Mouse (Mus musculus): Measurements from ENCODE around the gene Tex14. TPM values are rescaled to one million over a fixed set of nuclear protein-coding genes. Genes with fewer than 3 reads are reported as not detected.
"Not testable (repeated sequence)": the region's sequence is repeated elsewhere in the genome, so short reads cannot be mapped to it uniquely, and the experiment has no call there.

Gene Tex14
- polyA plus RNA-seq, 1 experiment from 2014 or later, result 1.0 TPM

DNA sequence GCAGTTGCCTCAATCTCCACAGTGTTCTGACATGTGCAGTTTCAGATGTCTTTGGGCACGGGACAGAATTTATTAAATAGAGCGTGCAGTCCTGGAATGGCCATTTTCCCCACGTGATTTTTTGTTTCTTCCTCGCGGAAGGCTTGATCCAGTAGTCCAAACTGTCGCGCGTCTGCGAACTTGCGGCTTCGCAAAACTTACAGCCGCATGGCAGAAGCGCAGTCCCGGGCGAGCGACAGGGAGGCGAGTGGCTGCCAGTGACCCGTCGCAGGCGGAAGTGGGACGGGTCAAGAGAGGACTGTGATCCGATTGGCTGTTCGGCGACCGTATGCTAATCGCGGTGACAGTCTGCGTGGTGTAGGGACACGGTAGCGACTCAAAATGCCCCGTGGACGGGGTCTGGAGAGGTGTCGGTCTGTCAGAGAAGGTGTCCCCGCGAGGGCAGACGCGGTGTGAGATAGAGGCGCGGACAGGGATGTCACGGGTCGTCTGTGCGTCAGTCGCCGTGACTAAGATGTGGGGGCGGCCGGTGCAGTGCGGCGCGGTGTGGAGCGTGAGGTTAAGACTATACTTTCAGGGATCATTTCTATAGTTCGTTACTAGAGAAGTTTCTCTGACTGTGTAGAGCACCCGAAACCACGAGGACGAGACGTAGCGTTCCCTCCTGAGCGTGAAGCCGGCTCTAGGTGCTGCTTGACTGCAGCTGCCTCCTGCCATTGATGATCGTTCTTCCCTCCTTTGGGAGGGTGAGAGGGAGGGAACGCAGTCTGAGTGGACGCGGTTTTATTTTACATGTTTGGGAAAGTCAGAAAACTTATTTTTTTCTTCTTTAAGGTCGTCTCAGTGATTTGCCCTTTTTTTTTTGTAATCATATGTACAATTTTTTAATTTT lies 66.2 kb downstream of the Tex14 start:
- not testable (repeated sequence) for H3K9me3 ChIP-seq; H3K36me3 ChIP-seq; H3K4me1 ChIP-seq; H3K27ac ChIP-seq; H3K9ac ChIP-seq; H3K27me3 ChIP-seq (replicated peaks)
- ATAC-seq (ENCODE audit: low FRiP score, low read depth), result peak; percentile 99
- H3K4me3 ChIP-seq, result peak overlapping the region; percentile 5; the same call in 1 of the 2 replicates
- under 1% methylated on average over 29 of the region's 63 CpGs for whole genome bisulfite sequencing
- peak overlapping the region; percentile 57 for H3K4me2 ChIP-seq (replicated peaks)

DNA sequence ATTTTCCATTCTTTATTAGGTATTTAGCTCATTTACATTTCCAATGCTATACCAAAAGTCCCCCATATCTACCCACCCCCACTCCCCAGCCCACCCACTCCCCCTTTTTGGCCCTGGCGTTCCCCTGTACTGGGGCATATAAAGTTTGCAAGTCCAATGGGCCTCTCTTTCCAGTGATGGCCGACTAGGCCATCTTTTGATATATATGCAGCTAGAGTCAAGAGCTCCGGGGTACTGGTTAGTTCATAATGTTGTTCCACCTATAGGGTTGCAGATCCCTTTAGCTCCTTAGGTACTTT lies 66.8 kb downstream of the Tex14 start:
- H3K9ac ChIP-seq; H3K27me3 ChIP-seq (replicated peaks); H3K27ac ChIP-seq; H3K9me3 ChIP-seq; H3K4me2 ChIP-seq (replicated peaks); H3K4me3 ChIP-seq; H3K36me3 ChIP-seq; H3K4me1 ChIP-seq: not testable (repeated sequence)
- peak; percentile 46 for ATAC-seq (ENCODE audit: low FRiP score, low read depth)
- WGBS, result 7% methylated on average over 2 of the region's 3 CpGs

DNA sequence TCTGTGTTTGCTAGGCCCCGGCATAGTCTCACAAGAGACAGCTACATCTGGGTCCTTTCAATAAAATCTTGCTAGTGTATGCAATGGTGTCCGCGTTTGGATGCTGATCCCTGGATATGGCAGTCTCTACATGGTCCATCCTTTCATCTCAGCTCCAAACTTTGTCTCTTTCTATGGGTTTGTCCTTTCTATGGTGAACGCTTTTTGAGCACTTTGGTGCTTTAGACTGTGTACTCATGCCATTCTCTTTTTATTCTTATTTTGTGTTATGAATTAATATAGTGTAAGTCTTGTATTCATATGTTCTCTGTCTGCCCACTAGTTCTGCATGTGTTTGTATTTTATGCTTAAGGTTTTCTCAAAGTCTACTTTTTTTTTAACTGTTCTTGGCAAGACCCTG lies 67.2 kb downstream of the Tex14 start:
- H3K9me3 ChIP-seq; H3K4me3 ChIP-seq; H3K27ac ChIP-seq; H3K4me1 ChIP-seq; H3K4me2 ChIP-seq (replicated peaks); ATAC-seq (ENCODE audit: low FRiP score, low read depth); H3K36me3 ChIP-seq; H3K9ac ChIP-seq; H3K27me3 ChIP-seq (replicated peaks): not testable (repeated sequence)
- WGBS, result 31% methylated on average over 4 of the region's 4 CpGs

DNA sequence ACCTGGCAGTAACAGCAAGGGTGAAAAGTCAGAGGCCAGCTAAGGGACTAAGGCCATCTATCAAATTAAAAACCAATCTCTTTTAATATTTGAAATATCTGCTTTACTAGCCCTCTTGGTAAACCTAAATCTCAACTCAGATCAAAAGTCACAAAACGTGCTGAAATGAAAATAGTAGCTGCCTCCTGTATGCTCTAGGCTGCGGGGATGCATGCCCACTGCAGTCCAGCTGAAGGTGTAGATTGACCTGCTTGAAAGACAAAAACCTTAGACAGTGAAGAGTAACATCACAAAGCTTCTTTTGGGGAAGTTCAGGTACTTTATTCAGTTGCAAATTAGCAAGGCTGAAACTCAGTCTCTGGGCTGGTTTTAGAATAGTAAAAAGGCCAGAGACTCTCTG lies 74.3 kb downstream of the Tex14 start:
- H3K9me3 ChIP-seq; H3K9ac ChIP-seq; H3K36me3 ChIP-seq; H3K27me3 ChIP-seq (replicated peaks); H3K4me1 ChIP-seq; H3K4me2 ChIP-seq (replicated peaks); H3K27ac ChIP-seq; H3K4me3 ChIP-seq; ATAC-seq (ENCODE audit: low FRiP score, low read depth): not testable (repeated sequence)
- WGBS, result 74% methylated on average over 2 of the region's 2 CpGs

DNA sequence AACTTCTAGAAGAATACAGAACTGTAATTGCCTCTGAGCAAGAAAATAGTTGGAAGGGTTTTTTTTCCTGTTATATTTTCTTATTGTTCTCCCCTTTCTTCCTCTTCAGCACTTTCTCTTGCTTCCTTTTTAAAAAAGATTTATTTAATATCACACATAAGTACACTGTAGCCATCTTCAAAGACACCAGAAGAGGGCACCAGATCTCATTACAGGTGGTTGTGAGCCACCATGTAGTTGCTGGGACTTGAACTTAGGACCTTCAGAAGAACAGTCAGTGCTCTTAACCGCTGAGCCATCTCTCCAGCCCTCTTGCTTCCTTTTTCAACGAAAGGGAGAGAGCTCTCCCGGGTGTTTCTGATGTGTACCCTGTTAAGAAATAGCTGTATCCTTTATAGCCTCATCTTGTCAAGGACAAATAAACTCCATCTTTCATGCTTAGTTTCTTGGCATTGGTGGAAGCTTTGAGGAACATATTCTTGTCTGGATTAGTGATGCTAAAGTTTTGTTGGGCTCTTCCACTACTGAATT lies 79.0 kb downstream of the Tex14 start:
- Histone ChIP-seq H3K4me3 (no peak overlapping the region), H3K9me3 (no peaks in the 10 kb centered on the region), H3K36me3 (no peaks in the 10 kb centered on the region), H3K4me2 (replicated peaks) (no peak overlapping the region), H3K9ac (no peak overlapping the region), H3K4me1 (no peaks in the 10 kb centered on the region), H3K27ac (no peak overlapping the region), H3K27me3 (replicated peaks) (no peaks in the 10 kb centered on the region)
- no peak for ATAC-seq (ENCODE audit: low FRiP score, low read depth)
- WGBS, result 77% methylated on average over 3 of the region's 3 CpGs

DNA sequence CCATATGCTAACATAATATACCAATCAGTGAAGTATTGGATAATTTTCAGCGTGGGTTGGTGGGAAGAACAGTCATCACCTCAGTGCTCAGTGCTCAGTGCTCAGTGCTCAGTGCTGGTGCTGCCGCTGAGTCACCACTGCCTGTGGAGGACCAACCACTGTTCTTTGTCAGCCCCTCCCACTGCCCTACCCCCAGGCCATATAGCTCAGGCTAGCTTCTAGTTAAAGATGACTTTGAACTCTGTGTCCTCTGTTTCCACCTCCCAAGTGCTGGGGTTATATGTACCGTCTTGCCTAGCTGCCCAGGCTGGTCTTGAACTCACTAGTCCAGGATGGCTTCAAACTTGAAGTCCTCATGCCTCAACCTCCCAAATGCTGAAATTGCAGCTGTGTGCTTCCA lies 84.1 kb downstream of the Tex14 start:
- WGBS, result 86% methylated on average over 3 of the region's 3 CpGs
- H3K27me3 ChIP-seq (replicated peaks), result no peaks in the 10 kb centered on the region
- no peak for ATAC-seq (ENCODE audit: low FRiP score, low read depth)
- no peaks in the 10 kb centered on the region for H3K36me3 ChIP-seq
- H3K4me1 ChIP-seq, result no peaks in the 10 kb centered on the region
- H3K4me3 ChIP-seq, result no peak overlapping the region
- H3K9ac ChIP-seq, result no peak overlapping the region
- no peak overlapping the region for H3K4me2 ChIP-seq (replicated peaks)
- no peak overlapping the region for H3K27ac ChIP-seq
- no peaks in the 10 kb centered on the region for H3K9me3 ChIP-seq

DNA sequence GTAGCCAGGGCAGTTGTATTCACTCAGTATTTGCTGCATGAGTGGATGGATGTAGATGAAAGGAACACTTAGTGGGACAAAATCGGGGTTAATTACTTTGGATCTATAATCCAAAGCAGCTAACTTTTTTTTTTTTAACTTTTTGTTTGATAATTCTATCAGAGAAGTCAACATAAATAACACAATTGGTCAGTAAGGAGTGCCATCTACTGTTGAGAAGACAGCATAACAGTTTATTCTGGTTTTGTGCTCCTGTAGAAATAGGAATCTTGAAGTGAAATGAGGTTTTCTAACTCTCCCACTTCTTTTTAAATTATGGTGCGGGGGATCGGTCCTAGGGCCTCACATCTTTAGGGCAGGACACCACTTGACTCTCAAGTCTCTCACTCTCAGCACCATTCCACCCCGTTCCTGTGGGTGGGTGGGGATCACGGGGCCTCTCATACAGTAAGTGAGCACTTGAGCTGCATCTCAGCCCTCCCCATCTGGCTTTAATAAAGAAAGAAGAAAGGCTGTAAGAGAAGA lies 99.9 kb downstream of the Tex14 start:
- no peak overlapping the region for H3K27ac ChIP-seq
- ATAC-seq (ENCODE audit: low FRiP score, low read depth), result no peak
- no peak overlapping the region for H3K4me3 ChIP-seq
- H3K9me3 ChIP-seq, result no peaks in the 10 kb centered on the region
- no peaks in the 10 kb centered on the region for H3K36me3 ChIP-seq
- 68% methylated on average over 5 of the region's 5 CpGs for WGBS
- H3K4me1 ChIP-seq, result no peaks in the 10 kb centered on the region
- H3K4me2 ChIP-seq (replicated peaks), result no peak overlapping the region
- no peak overlapping the region for H3K9ac ChIP-seq
- no peaks in the 10 kb centered on the region for H3K27me3 ChIP-seq (replicated peaks)

DNA sequence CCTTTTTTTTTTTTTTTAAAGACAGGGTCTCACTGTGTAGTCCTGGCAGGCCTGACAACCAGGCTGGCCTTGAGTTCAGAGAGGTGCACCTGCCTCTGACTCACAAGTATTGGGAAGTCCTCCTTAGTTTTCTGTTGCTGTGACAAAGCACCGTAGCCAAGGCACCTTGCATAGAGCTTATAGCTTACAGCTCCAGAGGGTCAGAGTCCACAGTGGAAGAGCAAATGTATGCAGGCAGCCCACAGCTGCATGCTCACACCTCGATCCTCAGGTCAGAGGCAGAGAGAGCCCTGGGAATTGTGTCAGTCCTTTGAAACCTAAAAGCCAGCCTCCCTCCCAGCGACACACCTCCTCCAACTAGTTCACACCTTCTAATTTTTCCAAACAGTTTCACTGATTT lies 101.6 kb downstream of the Tex14 start:
- Histone ChIP-seq H3K4me1 (no peaks in the 10 kb centered on the region), H3K36me3 (no peaks in the 10 kb centered on the region), H3K9ac (no peak overlapping the region), H3K27me3 (replicated peaks) (no peaks in the 10 kb centered on the region), H3K9me3 (no peaks in the 10 kb centered on the region), H3K4me2 (replicated peaks) (no peak overlapping the region), H3K27ac (no peak overlapping the region), H3K4me3 (no peak overlapping the region)
- no peak for ATAC-seq (ENCODE audit: low FRiP score, low read depth)
- WGBS, result 72% methylated on average over 3 of the region's 3 CpGs

DNA sequence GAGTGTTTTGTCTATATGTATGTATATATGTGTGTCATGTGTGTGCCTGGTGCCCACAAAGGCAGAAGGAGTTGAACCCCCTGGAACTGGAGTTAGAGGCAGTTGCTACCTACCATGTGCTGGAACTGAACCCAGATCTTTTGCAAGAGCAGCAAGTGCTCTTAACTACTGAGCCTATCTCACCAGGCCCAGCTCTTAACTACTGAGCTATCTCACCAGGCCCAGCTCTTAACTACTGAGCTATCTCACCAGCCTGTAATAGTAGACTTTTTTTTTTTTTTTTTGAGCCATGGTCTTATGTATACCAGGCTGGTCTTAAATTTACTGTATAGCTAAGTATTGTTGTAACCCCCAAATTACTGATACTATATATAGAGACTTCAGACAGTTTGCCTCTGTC lies 102.2 kb downstream of the Tex14 start:
- Histone ChIP-seq H3K4me3 (no peak overlapping the region), H3K9ac (no peak overlapping the region), H3K4me1 (no peaks in the 10 kb centered on the region), H3K4me2 (replicated peaks) (no peak overlapping the region), H3K27ac (no peak overlapping the region), H3K9me3 (no peaks in the 10 kb centered on the region), H3K27me3 (replicated peaks) (no peaks in the 10 kb centered on the region), H3K36me3 (no peaks in the 10 kb centered on the region)
- no peak for ATAC-seq (ENCODE audit: low FRiP score, low read depth)

DNA sequence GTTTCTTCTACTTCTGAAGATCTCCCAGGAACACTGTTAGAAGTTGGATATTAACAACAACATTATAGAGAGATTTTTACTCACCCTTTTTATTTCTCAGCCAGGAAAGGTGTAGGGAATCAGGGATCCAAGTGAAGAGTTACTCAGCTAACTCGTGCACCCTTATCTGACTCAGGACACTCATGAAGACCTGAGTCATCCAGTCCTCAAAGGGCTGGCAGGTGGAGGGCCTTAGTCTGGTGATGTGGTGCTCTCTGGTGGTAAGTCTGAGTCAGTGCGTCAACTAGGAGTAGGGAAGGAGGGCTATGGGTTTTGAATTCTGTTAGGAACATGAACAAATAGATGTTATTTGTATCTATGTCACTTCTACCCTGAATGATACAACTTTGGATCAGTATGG lies 114.4 kb downstream of the Tex14 start:
- H3K9me3 ChIP-seq, result no peaks in the 10 kb centered on the region
- no peak overlapping the region for H3K27ac ChIP-seq
- no peaks in the 10 kb centered on the region for H3K36me3 ChIP-seq
- no peak overlapping the region for H3K4me2 ChIP-seq (replicated peaks)
- H3K4me3 ChIP-seq, result no peak overlapping the region
- no peaks in the 10 kb centered on the region for H3K27me3 ChIP-seq (replicated peaks)
- H3K4me1 ChIP-seq, result no peaks in the 10 kb centered on the region
- no peak overlapping the region for H3K9ac ChIP-seq
- 9% methylated on average over 2 of the region's 2 CpGs for WGBS
- ATAC-seq (ENCODE audit: low FRiP score, low read depth), result no peak

DNA sequence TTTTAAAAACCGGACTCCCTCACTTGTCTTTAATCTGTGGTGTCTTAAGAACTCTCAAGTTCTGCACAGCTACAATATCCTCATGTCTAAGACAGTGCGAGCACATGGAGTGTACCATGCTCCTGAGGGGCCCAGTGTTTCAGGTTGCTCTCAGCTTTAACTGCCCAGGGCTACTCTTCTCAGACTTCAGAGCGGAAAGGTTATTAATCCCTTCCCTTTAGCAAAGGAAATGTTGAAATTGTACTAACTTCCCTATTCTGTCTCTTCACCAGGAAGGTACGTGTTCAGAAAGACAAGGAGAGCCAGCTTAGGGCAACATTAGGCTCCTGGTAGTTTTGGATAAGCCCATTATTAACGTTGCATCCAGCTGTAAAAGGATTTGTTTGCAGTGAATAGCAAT lies 118.6 kb downstream of the Tex14 start:
- H3K27ac ChIP-seq, result no peak overlapping the region
- H3K27me3 ChIP-seq (replicated peaks), result no peaks in the 10 kb centered on the region
- no peaks in the 10 kb centered on the region for H3K9me3 ChIP-seq
- H3K36me3 ChIP-seq, result no peaks in the 10 kb centered on the region
- H3K9ac ChIP-seq, result no peak overlapping the region
- no peak for ATAC-seq (ENCODE audit: low FRiP score, low read depth)
- no peak overlapping the region for H3K4me3 ChIP-seq
- H3K4me2 ChIP-seq (replicated peaks), result no peak overlapping the region
- WGBS, result 78% methylated on average over 5 of the region's 5 CpGs
- H3K4me1 ChIP-seq, result no peaks in the 10 kb centered on the region

DNA sequence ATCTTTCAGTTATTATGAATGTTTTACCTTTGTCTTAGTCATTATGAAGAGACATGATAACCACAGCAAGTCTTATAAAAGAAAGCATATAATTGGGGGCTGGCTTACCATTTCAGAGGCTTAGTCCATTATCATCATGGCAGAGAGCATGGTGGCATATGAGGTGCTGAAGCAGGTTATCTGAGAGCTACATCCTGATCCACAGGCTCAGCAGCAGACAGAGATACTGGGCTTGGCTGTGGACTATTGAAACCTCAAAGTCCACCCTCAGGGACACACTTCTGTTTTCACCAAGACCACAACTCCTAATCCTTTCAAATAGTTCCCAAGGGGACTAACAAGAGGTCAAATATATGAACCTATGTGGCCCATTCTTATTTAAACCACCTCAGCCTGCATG lies 119.1 kb downstream of the Tex14 start:
- no peak overlapping the region for H3K27ac ChIP-seq
- no peaks in the 10 kb centered on the region for H3K4me1 ChIP-seq
- no peak overlapping the region for H3K4me2 ChIP-seq (replicated peaks)
- H3K36me3 ChIP-seq, result no peaks in the 10 kb centered on the region
- H3K4me3 ChIP-seq, result no peak overlapping the region
- H3K27me3 ChIP-seq (replicated peaks), result no peaks in the 10 kb centered on the region
- no peak for ATAC-seq (ENCODE audit: low FRiP score, low read depth)
- no peak overlapping the region for H3K9ac ChIP-seq
- no peaks in the 10 kb centered on the region for H3K9me3 ChIP-seq

DNA sequence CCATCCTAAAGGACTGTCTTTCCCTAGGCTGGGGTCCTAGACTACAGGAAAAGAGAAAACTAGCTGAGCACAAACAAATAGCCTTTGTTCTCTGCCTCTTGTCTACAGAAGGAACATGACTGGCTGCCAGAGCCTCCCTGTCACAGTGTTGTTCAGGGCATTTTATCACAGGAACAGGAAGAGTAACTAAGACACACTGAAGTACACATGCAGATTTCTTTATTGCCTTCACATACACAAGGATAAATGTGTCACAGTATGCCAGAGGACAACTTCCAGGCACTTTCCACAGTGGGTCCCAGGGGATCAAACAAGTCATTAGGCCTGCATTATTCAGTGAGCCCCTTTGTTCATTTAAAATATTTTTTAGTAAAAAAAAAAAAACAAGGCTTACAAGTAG lies 119.9 kb downstream of the Tex14 start:
- Histone ChIP-seq H3K9ac (no peak overlapping the region), H3K4me3 (no peak overlapping the region), H3K4me1 (no peaks in the 10 kb centered on the region), H3K9me3 (no peaks in the 10 kb centered on the region), H3K27ac (no peak overlapping the region), H3K4me2 (replicated peaks) (no peak overlapping the region), H3K27me3 (replicated peaks) (no peaks in the 10 kb centered on the region), H3K36me3 (no peaks in the 10 kb centered on the region)
- no peak for ATAC-seq (ENCODE audit: low FRiP score, low read depth)
